Mouse (Mus musculus) G1E (cell line): Measurements from ENCODE around the gene Klhl9. TPM values are rescaled to one million over a fixed set of nuclear protein-coding genes. Genes with fewer than 3 reads are reported as not detected.
"Not testable (repeated sequence)": the region's sequence is repeated elsewhere in the genome, so short reads cannot be mapped to it uniquely, and the experiment has no call there.

ENCODE experiments used
- ATAC-seq: 2 replicates; pipeline ENCODE4 v1.8.0; 2016; ENCODE audit warnings: mild to moderate bottlenecking; ENCODE audit not compliant: insufficient number of reproducible peaks, poor library complexity, low FRiP score, severe bottlenecking; ENCODE audit errors: extremely low read depth
- DNase-seq: peaks from one replicate; pipeline ENCODE4 v3.0.0; 2012; ENCODE audit warnings: low spot score
- H3K27me3 ChIP-seq: 2 replicates; pipeline ENCODE4 v1.6.1; 2012; ENCODE audit warnings: mild to moderate bottlenecking, low read length, inconsistent platforms; ENCODE audit not compliant: insufficient read depth
- H3K36me3 ChIP-seq: replicated peaks from 2 replicates; pipeline ENCODE3; 2012; ENCODE audit warnings: mild to moderate bottlenecking, inconsistent platforms
- H3K4me1 ChIP-seq: 2 replicates; pipeline ENCODE4 v1.6.1; 2012; ENCODE audit warnings: low read depth, low read length, inconsistent platforms, mixed read lengths; ENCODE audit not compliant: insufficient read depth
- H3K4me3 ChIP-seq: 2 replicates; pipeline ENCODE4 v1.5.1; 2012; ENCODE audit warnings: low read depth, mild to moderate bottlenecking, inconsistent platforms, low read length, moderate library complexity, mixed read lengths
- H3K9me3 ChIP-seq: replicated peaks from 2 replicates; pipeline ENCODE4 v1.6.1; 2012; ENCODE audit warnings: inconsistent platforms
- CTCF ChIP-seq: IDR thresholded peaks from 2 replicates; pipeline ENCODE4 v1.5.1; 2012; ENCODE audit warnings: low read depth, low read length, inconsistent platforms, mixed read lengths
- GATA1 ChIP-seq: IDR thresholded peaks from 2 replicates; pipeline ENCODE4 v1.6.1; 2012; ENCODE audit warnings: borderline replicate concordance, low read length, inconsistent platforms, mixed read lengths
- GATA2 ChIP-seq: IDR thresholded peaks from 2 replicates; pipeline ENCODE4 v1.6.1; 2012; ENCODE audit warnings: low read depth, low read length, inconsistent platforms, borderline replicate concordance
- POLR2AphosphoS5 ChIP-seq: IDR thresholded peaks from 2 replicates; pipeline ENCODE4 v1.6.1; 2012; ENCODE audit warnings: low read depth, low read length, inconsistent platforms; ENCODE audit not compliant: insufficient replicate concordance
- TAL1 ChIP-seq: conservative IDR thresholded peaks from 2 replicates; pipeline ENCODE4 v1.6.1; 2012; ENCODE audit warnings: low read depth, low read length, inconsistent platforms, mixed read lengths
- polyA plus RNA-seq: library from polyadenylated mRNA; stranded (reverse); fragments of >175 nt; gene quantifications from 2 replicates; pipeline ENCODE4 v1.2.3, GENCODE M21; 2012
- total RNA-seq, 2 experiments: library from RNA; stranded (forward) in 1 of 2; stranded (reverse) in 1 of 2; fragments of 200-1000 nt in 1 of 2; fragments of >200 nt in 1 of 2; fragmentation: Nextera tagmentation in 1 of 2; gene quantifications; 2 replicates each; pipeline ENCODE4 v1.2.3; 2014 to 2017

The Klhl9 gene
- total and polyA plus RNA-seq, 3 experiments, result 6.3 to 115 (median 64.7) TPM

DNA sequence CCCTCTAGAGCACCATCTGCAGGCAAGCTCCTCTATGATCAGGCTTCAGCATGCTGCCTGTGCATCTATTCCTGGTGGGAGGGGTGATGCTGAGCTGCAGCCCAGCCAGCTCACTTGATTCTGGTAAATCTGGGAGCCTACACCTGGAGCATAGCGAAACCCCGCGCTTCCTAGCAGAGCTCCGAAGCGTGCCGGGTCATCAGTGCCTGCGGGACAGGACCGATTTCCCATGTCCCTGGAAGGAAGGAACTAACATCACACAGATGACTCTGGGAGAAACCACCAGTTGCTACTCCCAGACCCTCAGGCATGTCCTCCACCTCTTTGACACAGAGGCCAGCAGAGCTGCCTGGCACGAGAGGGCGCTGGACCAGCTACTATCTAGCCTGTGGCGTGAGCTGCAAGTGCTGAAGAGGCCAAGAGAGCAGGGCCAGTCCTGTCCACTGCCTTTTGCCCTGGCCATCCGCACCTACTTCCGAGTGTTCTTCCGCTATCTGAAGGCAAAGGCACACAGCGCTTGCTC lies 32.6 kb upstream of the Klhl9 start, which contains the start of gene Gm13271:
TSS of gene Gm13271 (plus strand) at position 51 of the 523 bp plus-strand sequence.
- not testable (repeated sequence) for H3K9me3 ChIP-seq, H3K36me3 ChIP-seq, H3K4me3 ChIP-seq, H3K4me1 ChIP-seq, H3K27me3 ChIP-seq, ATAC-seq, DNase-seq

DNA sequence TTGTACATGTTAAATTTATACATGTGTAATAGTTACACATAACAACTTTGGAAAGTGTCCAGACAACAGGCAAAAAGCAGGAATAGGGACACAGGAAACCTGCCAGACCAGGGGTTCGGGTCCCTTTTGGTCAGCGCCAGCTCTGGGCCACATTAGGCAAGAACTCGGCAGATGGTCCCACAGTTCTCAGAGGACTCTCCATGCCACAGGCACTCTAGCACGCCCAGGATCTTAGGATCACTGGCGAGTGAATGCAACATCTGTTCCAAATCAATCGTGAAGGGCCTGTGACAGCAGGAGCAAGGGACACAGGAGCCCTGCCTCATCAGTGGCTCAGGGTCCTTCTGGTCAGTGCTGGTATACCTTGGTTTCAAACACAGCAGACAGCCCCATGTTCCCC lies 27.7 kb upstream of the Klhl9 start:
- no peaks in the 10 kb centered on the region; the same call in 1 of the 2 replicates for H3K27me3 ChIP-seq
- no peak for TF ChIP-seq TAL1
- no peak for TF ChIP-seq CTCF
- no peak for TF ChIP-seq POLR2AphosphoS5
- no peak for TF ChIP-seq GATA1
- TF ChIP-seq GATA2, result no peak
- ATAC-seq (no peak), DNase-seq (no peak)
- H3K4me3 ChIP-seq, result no peak overlapping the region
- H3K36me3 ChIP-seq, result no peaks in the 10 kb centered on the region
- no peaks in the 10 kb centered on the region for H3K9me3 ChIP-seq
- no peaks in the 10 kb centered on the region for H3K4me1 ChIP-seq

DNA sequence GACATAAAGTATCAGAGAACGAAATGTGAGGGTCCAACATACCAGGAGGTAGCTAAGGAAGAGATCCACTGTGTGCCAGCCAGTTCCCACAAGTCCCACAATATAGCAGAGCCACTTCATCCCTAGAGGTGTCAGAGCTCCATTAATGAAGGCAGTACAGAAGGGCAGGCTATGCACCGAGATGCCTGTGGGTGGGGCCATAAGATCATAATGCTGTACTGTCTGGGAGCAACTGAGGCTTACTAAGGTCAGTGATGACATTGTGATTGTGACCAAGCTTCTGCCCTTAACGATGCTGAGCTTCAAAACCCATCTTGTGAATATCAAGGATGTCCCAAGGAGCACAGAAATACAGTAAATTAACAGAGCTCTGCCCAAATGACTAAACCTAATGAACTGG lies 21.9 kb upstream of the Klhl9 start:
- ATAC-seq, result no peak
- no peak for DNase-seq
- Histone ChIP-seq H3K36me3 (no peaks in the 10 kb centered on the region), H3K9me3 (no peaks in the 10 kb centered on the region), H3K4me3 (no peak overlapping the region), H3K4me1 (no peaks in the 10 kb centered on the region; the same call in 1 of the 2 replicates), H3K27me3 (peaks cover 6% of the 10 kb centered on the region; the same call in 1 of the 2 replicates)
- TF ChIP-seq TAL1 (no peak), POLR2AphosphoS5 (no peak), CTCF (no peak), GATA1 (no peak), GATA2 (no peak)

DNA sequence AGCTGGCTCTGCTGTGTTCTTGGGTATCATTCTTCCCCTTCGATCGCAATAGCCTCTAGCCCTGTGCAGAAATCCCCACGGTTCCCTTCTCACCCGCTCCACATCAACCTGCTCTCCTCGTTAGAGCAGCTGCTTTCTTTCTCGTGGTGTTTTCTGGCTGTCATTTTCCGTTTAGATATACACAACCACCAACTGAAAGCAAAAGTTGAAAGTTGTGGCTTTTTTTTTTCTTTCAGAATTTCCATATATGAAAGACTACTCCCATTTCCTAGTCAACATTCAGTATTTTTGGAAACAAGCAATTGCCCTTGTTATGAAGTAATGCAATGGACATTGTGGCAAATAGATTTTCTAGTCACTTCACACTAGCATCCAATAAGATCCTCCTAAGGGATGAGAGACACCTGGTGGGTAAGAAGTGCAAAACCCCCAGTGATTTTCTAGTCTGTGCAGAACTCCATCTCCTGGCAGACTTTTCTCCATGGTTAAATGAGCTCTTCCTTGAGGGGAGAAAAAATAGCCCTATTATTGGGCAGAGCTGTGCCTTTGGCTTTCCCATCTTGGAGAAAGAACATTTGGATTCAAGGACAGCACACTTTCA lies 20.6 kb upstream of the Klhl9 start:
- DNase-seq (no peak), ATAC-seq (no peak)
- Histone ChIP-seq H3K9me3 (no peaks in the 10 kb centered on the region), H3K27me3 (peaks cover 6% of the 10 kb centered on the region; the same call in 1 of the 2 replicates), H3K4me1 (no peaks in the 10 kb centered on the region; the same call in 1 of the 2 replicates), H3K36me3 (no peaks in the 10 kb centered on the region), H3K4me3 (no peak overlapping the region)
- TF ChIP-seq GATA2, result no peak
- no peak for TF ChIP-seq GATA1
- TF ChIP-seq TAL1, result no peak
- TF ChIP-seq CTCF, result no peak
- no peak for TF ChIP-seq POLR2AphosphoS5

DNA sequence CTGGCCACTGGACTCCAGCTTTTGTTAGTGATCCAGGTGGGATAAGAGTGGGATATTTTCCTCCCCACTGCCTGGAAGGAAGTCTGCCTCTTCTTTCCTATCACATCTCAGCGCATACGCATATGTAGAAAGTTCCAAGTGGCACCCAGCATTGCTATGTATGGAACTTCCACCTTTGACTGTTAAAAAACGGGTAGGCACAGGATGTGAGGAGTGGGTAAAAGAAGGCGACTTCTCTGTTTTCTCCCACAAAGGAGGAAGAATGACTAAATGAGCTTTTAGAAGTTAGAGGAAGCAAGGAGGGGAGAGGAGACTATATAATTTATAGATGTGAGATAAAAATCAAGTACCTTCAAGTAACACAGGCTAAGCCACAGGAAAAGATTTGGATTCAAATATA lies 19.2 kb upstream of the Klhl9 start:
- no peaks in the 10 kb centered on the region; the same call in 1 of the 2 replicates for H3K4me1 ChIP-seq
- no peaks in the 10 kb centered on the region for H3K9me3 ChIP-seq
- H3K36me3 ChIP-seq, result no peaks in the 10 kb centered on the region
- TF ChIP-seq GATA2 (no peak), TAL1 (no peak), POLR2AphosphoS5 (no peak), CTCF (no peak), GATA1 (no peak)
- DNase-seq (no peak), ATAC-seq (no peak)
- peaks cover 6% of the 10 kb centered on the region; the same call in 1 of the 2 replicates for H3K27me3 ChIP-seq
- H3K4me3 ChIP-seq, result no peak overlapping the region

DNA sequence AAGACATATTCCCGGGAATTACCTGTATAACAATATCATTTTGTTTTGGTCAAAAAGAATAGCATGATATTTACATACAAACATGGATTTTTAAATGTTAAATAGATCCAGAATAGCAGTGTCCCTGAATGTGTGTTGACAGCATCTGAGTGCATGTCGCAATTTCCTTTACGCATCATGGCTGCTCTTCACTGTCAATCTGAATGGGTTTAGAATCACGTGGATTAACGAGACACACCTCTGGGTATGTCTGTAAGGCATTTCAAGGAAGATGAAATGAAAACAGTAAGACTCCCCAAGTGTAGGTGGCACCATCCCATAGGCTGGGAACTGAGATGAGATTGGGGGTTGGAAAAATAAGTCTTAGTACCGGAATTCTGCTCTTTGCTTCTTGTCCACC lies 16.8 kb upstream of the Klhl9 start:
- no peaks in the 10 kb centered on the region for H3K9me3 ChIP-seq
- ATAC-seq, result no peak
- no peak for TF ChIP-seq GATA2
- no peak for TF ChIP-seq GATA1
- TF ChIP-seq TAL1, result no peak
- TF ChIP-seq CTCF, result no peak
- no peak for TF ChIP-seq POLR2AphosphoS5
- no peaks in the 10 kb centered on the region for H3K36me3 ChIP-seq
- H3K27me3 ChIP-seq, result 0 out of 2 replicates have a peak, but pooled peaks cover 3% of the 10 kb centered on the region
- H3K4me3 ChIP-seq, result no peak overlapping the region
- H3K4me1 ChIP-seq, result no peaks in the 10 kb centered on the region; the same call in 1 of the 2 replicates
- DNase-seq, result no peak
